Mouse (Mus musculus) hindbrain, embryonic 16.5 days (tissue): ENCODE measurements at regions not wholly inside any gene's neighbourhood (a gene's known extent, or its start where the extent isn't known, plus 50 kb on each side); places are given as distances from the start of the nearest gene placed in this dataset.

Experiments used
- ATAC-seq: fragments of 200-750 bp; cut with Nextera tagmentation; 2 replicates; pipeline ENCODE4 v1.8.0; 2017; ENCODE audit warnings: moderate TSS enrichment, moderate library complexity
- H3K27ac ChIP-seq: fragments of 300-500 bp; sonication (generic); 2 replicates; pipeline ENCODE4 v1.5.1; 2014; ENCODE audit warnings: low read depth, mild to moderate bottlenecking, control low read depth, low read length, moderate library complexity
- H3K27me3 ChIP-seq: fragments of 300-500 bp; sonication (generic); replicated peaks from 2 replicates; pipeline ENCODE4 v1.6.1; 2014; ENCODE audit warnings: low read length; ENCODE audit not compliant: control insufficient read depth, insufficient read depth
- H3K36me3 ChIP-seq: fragments of 300-500 bp; sonication (generic); 2 replicates; pipeline ENCODE4 v1.6.1; 2014; ENCODE audit warnings: mild to moderate bottlenecking, low read length, moderate library complexity, mixed read lengths; ENCODE audit not compliant: control insufficient read depth, insufficient read depth
- H3K4me1 ChIP-seq: fragments of 300-500 bp; sonication (generic); 2 replicates; pipeline ENCODE4 v1.6.1; 2014; ENCODE audit warnings: low read depth, low read length; ENCODE audit not compliant: control insufficient read depth, insufficient read depth
- H3K4me2 ChIP-seq: fragments of 300-500 bp; sonication (generic); 2 replicates; pipeline ENCODE4 v1.6.1; 2014; ENCODE audit warnings: mild to moderate bottlenecking, low read length, control low read depth, moderate library complexity
- H3K4me3 ChIP-seq: fragments of 300-500 bp; sonication (generic); 2 replicates; pipeline ENCODE4 v1.5.1; 2014; ENCODE audit warnings: mild to moderate bottlenecking, low read length, control low read depth, moderate library complexity
- H3K9ac ChIP-seq: fragments of 300-500 bp; sonication (generic); 2 replicates; pipeline ENCODE4 v1.6.1; 2014; ENCODE audit warnings: low read depth, mild to moderate bottlenecking, control low read depth, low read length, moderate library complexity
- H3K9me3 ChIP-seq: fragments of 300-500 bp; sonication (generic); 2 replicates; pipeline ENCODE4 v1.6.1; 2014; ENCODE audit warnings: mild to moderate bottlenecking, low read length, moderate library complexity; ENCODE audit not compliant: control insufficient read depth
- WGBS: fragments of 180-500 bp; shearing (Covaris S2); extraction: QIAGEN DNeasy Blood & Tissue Kit; methylation state at CpG from one replicate; pipeline ENCODE4 v1.1.7; 2014; 5-methylcytosine and 5-hydroxymethylcytosine counted together

- no peak overlapping the region for H3K27ac ChIP-seq
- 88% methylated on average over 2 of the region's 2 CpGs for WGBS
- no peaks in the 10 kb centered on the region for H3K27me3 ChIP-seq
- no peaks in the 10 kb centered on the region for H3K9me3 ChIP-seq
- no peaks in the 10 kb centered on the region for H3K4me1 ChIP-seq
- H3K4me2 ChIP-seq = no peak overlapping the region
- ATAC-seq = no peak
- no peaks in the 10 kb centered on the region for H3K36me3 ChIP-seq
- no peak overlapping the region for H3K9ac ChIP-seq
- H3K4me3 ChIP-seq = no peak overlapping the region
Observed at GRCm38 (mm10) chr19:21115693-21116092, 156.4 kb upstream of the Zfand5 start.

GRCm38 (mm10) chr19:21111836-21112235 is 157.8 kb upstream of the Tmc1 start:
- 93% methylated on average over 5 of the region's 5 CpGs for WGBS
- Histone ChIP-seq H3K9me3 (no peaks in the 10 kb centered on the region), H3K36me3 (no peaks in the 10 kb centered on the region), H3K27me3 (no peaks in the 10 kb centered on the region), H3K4me3 (no peak overlapping the region), H3K27ac (no peak overlapping the region), H3K4me2 (no peak overlapping the region), H3K4me1 (no peaks in the 10 kb centered on the region), H3K9ac (no peak overlapping the region)
- no peak for ATAC-seq

- ATAC-seq = no peak
- Histone ChIP-seq H3K9ac (no peak overlapping the region), H3K27me3 (no peaks in the 10 kb centered on the region), H3K9me3 (no peaks in the 10 kb centered on the region), H3K4me1 (no peaks in the 10 kb centered on the region; the same call in 1 of the 2 replicates), H3K4me2 (no peak overlapping the region), H3K4me3 (no peak overlapping the region), H3K36me3 (no peaks in the 10 kb centered on the region), H3K27ac (no peak overlapping the region)
- 84% methylated on average over 2 of the region's 2 CpGs for WGBS
Observed at GRCm38 (mm10) chr19:21108311-21108710, 154.3 kb upstream of the Tmc1 start.

- no peak overlapping the region for H3K9ac ChIP-seq
- no peaks in the 10 kb centered on the region; the same call in 1 of the 2 replicates for H3K4me1 ChIP-seq
- H3K36me3 ChIP-seq = no peaks in the 10 kb centered on the region
- no peak for ATAC-seq
- H3K27ac ChIP-seq = no peak overlapping the region
- H3K27me3 ChIP-seq = no peaks in the 10 kb centered on the region
- no peak overlapping the region for H3K4me3 ChIP-seq
- H3K4me2 ChIP-seq = no peak overlapping the region
- WGBS = 79% methylated on average over 3 of the region's 3 CpGs
- H3K9me3 ChIP-seq = no peaks in the 10 kb centered on the region
Observed at GRCm38 (mm10) chr19:21107741-21108140, 153.7 kb upstream of the Tmc1 start.

- no peak for ATAC-seq
- no peak overlapping the region for H3K4me2 ChIP-seq
- no peaks in the 10 kb centered on the region for H3K9me3 ChIP-seq
- 77% methylated on average over 4 of the region's 4 CpGs for WGBS
- H3K4me1 ChIP-seq = no peaks in the 10 kb centered on the region; the same call in 1 of the 2 replicates
- H3K4me3 ChIP-seq = no peak overlapping the region
- no peaks in the 10 kb centered on the region for H3K36me3 ChIP-seq
- H3K27me3 ChIP-seq = no peaks in the 10 kb centered on the region
- H3K27ac ChIP-seq = no peak overlapping the region
- H3K9ac ChIP-seq = no peak overlapping the region
Observed at GRCm38 (mm10) chr19:21107275-21107674, 153.3 kb upstream of the Tmc1 start.

- Histone ChIP-seq H3K9ac (no peak overlapping the region), H3K4me2 (no peak overlapping the region), H3K36me3 (no peaks in the 10 kb centered on the region), H3K27ac (no peak overlapping the region), H3K4me3 (no peak overlapping the region), H3K9me3 (no peaks in the 10 kb centered on the region), H3K4me1 (no peaks in the 10 kb centered on the region; the same call in 1 of the 2 replicates), H3K27me3 (no peaks in the 10 kb centered on the region)
- no peak; the same call in 1 of the 2 replicates for ATAC-seq
- 88% methylated on average over 10 of the region's 10 CpGs for WGBS
Observed at GRCm38 (mm10) chr19:21106766-21107165, 152.8 kb upstream of the Tmc1 start.

GRCm38 (mm10) chr19:21106241-21106669 is 152.3 kb upstream of the Tmc1 start:
- Histone ChIP-seq H3K4me2 (no peak overlapping the region), H3K9ac (no peak overlapping the region), H3K4me1 (no peaks in the 10 kb centered on the region; the same call in 1 of the 2 replicates), H3K4me3 (no peak overlapping the region), H3K9me3 (no peaks in the 10 kb centered on the region), H3K27me3 (no peaks in the 10 kb centered on the region), H3K27ac (no peak overlapping the region), H3K36me3 (no peaks in the 10 kb centered on the region)
- WGBS = 25% methylated on average over 6 of the region's 6 CpGs
- ATAC-seq = 0 out of 2 replicates have a peak, but pooled peaks have one; percentile 17

- H3K4me3 ChIP-seq = no peak overlapping the region
- no peaks in the 10 kb centered on the region for H3K36me3 ChIP-seq
- 90% methylated on average over 6 of the region's 6 CpGs for WGBS
- H3K9ac ChIP-seq = no peak overlapping the region
- H3K27ac ChIP-seq = no peak overlapping the region
- H3K4me1 ChIP-seq = no peaks in the 10 kb centered on the region; the same call in 1 of the 2 replicates
- no peaks in the 10 kb centered on the region for H3K27me3 ChIP-seq
- no peak overlapping the region for H3K4me2 ChIP-seq
- ATAC-seq = no peak
- no peaks in the 10 kb centered on the region for H3K9me3 ChIP-seq
Observed at GRCm38 (mm10) chr19:21105004-21105403, 151.0 kb upstream of the Tmc1 start.

- no peaks in the 10 kb centered on the region for H3K36me3 ChIP-seq
- no peaks in the 10 kb centered on the region; the same call in 1 of the 2 replicates for H3K4me1 ChIP-seq
- H3K27me3 ChIP-seq = no peaks in the 10 kb centered on the region
- H3K9me3 ChIP-seq = no peaks in the 10 kb centered on the region
- 86% methylated on average over 8 of the region's 8 CpGs for WGBS
- no peak overlapping the region for H3K9ac ChIP-seq
- H3K4me2 ChIP-seq = no peak overlapping the region
- H3K4me3 ChIP-seq = no peak overlapping the region
- no peak for ATAC-seq
- H3K27ac ChIP-seq = no peak overlapping the region
Observed at GRCm38 (mm10) chr19:21104462-21104936, 150.5 kb upstream of the Tmc1 start.
